Mouse (Mus musculus) frontal cortex, postnatal 14 days (tissue): Measurements from ENCODE around the gene Ube2j2.

Source experiments
- DNase-seq, 2 experiments: peaks; one replicate each; pipeline ENCODE4 v3.0.0; 2022; ENCODE audit warnings: low spot score in 2 of 2

Gene Ube2j2

DNA sequence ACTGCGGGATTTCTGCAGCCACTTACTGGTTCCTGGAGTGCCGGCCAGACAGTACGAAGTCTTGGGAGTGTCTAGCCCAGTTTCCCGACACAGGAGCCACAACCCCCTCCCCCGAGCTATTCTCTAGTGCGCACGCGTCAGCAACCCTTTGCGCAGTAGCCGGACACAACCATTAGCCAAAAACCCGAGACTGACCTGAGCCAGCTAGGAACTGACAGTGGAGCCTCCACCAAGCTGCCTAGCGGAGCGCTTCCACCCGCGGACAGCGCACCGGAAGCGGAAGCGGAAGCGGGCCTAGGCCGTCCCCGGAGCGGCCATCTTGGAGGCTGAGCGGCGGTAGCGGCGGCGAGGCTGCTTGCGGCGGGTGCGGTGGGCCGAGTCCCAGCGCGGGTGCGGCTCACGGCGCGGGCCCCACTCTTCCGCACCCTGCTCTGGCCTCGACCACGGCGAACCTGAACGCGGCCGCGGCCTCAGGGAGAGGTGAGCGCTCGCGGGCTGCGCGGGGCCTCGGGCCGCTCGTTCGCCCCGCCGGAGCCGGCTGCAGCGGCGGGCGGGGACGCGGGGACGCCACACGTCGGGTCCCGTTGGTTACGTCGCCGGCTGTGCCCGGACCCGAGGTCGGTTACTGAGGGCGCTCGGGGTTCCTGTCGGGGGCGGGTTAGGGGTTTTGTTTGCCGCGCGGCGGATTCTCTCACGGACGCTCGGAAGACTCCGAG lies at the start of gene Ube2j2:
Gene Ube2j2 (plus strand): TSS at position 298 of the 716 bp plus-strand sequence.
- DNase-seq, result peak; percentile 91 to 93

DNA sequence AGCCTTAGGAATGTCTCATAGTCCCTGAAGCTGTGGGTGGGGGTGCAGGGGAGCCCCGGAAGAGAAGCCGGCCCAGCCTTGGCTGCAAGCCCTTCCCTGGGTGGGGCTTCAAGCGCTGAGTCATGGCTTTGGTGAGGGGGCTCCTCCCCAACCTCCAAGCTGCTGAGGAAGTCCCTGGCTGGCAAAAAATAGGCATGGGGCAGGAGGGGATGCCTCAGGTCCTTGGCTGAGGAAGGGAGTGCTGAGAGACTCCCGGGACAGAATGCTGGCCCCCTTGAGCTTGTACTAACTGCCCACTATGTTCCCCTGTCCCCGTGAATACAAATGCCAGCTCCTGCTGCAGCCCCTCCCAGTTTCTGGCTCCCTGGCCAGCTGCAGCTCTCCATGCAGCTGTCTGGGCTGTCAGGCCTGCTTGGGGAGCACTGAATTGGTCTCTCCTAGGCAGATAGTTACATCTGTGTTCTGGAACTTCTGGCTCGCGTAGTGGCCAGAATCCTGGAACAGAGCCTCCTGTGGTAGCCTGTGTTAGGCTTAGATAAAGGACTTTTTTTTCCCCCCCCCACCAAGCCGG lies 49.2 kb upstream of the Ube2j2 start:
- peak; percentile 67 for DNase-seq

DNA sequence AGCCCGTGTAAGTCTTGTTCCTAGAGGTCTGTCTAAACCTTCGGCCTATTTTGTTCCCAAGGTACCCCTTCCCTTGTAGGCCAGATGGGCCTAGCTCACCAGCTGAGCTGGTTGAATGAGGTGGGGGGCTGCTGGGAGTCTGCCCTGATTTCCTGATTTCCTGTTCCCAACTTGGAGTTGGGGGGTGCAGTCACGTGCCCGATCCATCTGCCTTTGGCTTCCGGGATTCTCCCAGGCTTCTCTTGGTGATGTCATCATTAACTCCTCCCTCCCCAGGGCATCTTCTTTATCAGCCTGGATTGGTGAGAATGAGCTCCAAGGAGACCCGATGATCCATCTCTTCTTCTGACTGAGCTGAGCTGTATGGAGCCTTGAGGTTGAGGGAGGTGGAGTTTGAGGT lies 48.4 kb upstream of the Ube2j2 start:
- DNase-seq, result peak; percentile 74 to 77

DNA sequence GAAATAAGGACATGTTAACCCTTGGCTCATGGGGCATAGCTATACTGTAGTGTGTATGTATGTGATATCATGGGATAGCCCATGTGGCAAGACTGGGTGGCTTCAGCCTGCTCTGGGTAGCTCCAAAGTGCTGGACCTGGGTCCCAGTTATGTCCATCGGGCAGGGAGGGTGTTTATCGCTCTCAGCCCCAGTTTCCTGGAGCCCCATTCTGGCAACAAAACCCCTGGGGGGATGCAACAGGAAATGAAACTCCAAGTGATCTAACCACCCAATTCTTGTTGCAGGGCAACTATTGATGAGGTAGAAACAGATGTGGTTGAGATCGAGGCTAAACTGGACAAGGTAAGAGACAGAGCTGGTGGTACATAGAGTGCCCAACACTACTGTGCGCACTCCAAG lies 47.8 kb upstream of the Ube2j2 start:
- peak in 1 of 2 experiments; percentile 3 for DNase-seq

DNA sequence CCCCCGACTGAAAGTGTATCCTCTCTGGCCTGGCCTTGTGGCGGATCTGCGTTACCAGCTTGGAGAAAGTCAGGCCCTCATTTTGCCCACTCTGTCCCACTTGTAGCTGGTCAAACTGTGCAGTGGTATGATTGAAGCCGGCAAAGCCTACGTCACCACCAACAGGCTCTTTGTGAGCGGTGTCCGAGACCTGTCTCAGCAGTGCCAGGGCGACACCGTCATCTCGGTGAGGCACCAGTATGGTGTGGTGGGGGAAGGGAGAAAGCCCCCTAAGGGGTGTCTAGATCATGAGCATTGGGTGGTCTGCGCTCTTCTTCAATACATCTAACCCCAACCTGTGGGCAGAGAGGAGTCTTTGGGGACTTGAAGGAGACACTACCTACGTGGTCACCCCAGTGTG lies 47.2 kb upstream of the Ube2j2 start:
- DNase-seq, result peak in 1 of 2 experiments; percentile 3

DNA sequence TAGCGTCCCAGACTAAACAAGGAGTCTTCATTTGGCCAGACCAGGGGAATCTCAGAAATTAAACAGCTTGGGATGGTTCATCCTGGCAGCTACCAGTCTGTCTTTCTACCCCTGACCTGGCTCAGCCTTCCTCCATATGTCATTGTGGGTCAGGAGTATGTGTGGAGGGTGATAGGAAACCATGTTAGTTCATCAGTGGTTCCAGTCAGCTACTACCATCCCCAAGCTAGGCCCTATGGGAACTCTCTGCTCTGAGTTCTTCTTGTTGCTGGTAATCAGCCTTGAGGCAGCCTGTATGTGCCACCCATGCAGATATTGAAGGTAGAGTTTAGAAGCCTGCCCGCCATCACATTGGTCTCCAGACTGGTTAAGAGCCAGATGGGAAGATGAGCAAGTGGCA lies 45.3 kb upstream of the Ube2j2 start:
- DNase-seq, result no peak

DNA sequence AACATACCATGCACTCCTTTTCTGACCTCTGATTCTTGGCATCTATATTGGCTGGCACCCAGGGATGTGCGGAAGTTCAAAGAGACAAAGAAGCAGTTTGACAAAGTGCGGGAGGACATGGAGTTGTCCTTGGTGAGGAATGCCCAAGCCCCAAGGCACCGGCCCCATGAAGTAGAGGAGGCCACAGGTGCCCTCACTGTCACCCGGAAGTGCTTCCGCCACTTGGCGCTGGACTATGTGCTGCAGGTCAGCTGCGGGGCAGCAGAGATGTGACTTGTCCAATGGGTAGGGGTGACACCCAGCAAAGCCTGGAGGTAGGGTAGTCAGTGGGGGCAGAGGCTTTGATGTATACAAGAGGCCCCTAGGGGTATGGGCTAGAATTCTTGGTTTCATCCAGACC lies 44.3 kb upstream of the Ube2j2 start:
- DNase-seq, result peak in 1 of 2 experiments; percentile 3

DNA sequence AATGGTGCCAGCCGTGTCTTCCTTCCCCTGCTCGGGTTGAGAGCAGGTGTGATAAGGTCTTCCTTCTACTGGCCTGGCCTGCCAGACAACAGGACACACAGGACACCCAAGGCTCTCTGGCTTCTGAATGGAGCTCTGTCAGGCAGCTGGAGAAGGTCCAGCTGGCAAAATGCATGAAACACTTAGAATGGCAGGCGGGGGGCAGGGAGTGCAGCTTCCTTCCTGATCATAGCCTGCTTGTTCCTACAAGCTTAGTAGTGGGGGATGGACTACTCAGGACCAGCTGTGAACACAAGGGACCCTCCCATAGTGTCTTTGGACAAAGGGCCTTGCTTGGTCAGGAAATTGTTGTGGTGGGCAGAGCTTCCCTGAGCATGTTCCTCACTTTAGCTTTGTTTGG lies 42.4 kb upstream of the Ube2j2 start:
- peak; percentile 32 to 52 for DNase-seq

DNA sequence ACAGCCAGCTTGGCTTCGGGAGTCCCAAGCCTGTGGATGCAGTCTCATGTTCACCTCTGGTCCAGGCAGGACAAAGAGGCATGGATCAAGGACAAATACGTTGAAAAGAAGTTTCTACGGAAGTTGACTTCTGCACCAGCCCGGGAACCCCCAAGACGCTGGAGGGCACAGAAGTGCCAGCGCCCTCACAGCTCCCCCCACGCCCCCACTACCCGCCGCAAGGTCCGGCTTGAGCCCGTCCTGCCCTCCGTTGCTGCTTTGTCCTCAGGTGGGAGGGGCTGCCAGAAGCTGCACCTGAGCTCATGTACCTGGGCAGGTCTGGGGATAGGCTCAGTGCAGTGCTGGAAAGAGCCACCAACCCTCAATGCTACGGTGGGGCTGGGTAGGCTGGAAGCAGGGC lies 40.4 kb upstream of the Ube2j2 start:
- peak in 1 of 2 experiments; percentile 3 for DNase-seq

DNA sequence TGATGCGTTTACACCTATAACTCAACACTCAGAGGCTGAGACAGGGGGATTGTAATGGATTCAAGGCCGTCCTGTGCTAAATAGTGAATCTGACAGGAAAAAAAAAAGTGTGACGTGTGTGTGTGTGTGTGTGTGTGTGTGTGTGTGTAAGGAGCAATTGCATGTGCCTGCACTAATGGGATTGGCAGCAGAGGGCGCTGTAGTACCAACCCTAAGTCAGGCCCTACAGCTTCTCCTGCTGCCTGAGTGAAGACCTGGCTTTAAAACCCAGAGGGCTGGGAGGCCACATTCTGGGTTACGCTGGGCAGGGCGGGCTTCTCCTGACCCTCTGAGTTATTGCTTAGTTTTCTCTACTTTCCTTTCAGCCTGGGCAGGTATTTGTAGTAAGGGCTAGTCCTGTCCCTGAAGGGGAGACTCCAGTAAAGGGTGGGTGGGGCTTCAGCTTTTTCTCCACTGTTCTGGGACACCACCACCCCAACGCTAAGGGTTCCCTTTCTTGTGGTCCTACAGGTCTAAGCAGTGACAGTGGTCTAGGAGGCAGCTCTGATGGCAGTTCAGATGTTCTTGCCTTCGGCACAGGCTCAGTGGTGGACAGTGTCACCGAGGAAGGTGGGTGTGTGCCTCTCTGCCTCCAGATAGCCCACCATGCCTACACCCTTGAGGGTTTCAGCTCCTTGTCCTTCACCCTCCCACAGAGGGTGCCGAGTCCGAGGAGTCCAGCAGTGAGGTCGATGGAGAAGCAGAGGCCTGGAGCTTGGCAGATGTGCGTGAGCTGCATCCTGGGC lies 39.1 kb upstream of the Ube2j2 start:
- DNase-seq, result peak; percentile 8

DNA sequence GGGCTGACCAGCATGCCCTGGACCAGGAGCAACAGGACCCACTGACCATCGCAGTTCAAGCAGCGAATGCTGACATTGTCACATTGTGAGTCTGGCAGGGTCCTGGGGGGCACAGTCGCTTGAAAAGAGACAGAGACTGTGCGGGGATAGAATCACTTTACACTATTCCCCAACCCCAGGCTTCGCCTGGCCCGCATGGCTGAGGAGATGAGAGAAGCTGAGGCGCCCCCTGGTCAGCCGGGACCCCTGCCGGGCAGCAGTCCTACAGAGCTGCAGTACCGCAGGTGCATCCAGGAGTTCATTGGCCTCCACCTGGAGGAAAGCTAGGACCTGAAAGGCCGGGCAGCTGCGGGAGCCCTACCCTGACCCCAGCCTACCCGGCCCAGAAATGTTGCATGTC lies 38.0 kb upstream of the Ube2j2 start:
- DNase-seq, result no peak

DNA sequence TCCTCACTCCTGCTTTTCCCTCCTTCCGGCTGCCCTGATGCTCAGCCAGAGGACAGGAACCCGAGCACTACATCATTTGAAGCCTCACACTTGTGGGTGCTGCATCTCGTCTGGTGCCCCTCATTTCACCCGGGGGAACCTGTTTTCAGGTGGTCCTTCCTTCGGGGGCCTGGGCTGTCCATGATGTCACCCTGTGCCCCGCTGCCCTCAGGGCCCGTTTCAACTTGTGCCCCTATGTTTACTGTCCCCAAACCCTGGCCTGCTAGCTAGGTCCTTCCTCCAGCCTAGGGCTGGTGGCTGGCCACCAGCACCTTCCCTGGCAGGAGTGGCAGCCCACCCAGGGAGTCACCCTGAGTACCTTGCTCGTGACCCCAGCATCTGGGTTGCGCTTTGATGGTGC lies 37.5 kb upstream of the Ube2j2 start:
- peak; percentile 2 to 3 for DNase-seq

DNA sequence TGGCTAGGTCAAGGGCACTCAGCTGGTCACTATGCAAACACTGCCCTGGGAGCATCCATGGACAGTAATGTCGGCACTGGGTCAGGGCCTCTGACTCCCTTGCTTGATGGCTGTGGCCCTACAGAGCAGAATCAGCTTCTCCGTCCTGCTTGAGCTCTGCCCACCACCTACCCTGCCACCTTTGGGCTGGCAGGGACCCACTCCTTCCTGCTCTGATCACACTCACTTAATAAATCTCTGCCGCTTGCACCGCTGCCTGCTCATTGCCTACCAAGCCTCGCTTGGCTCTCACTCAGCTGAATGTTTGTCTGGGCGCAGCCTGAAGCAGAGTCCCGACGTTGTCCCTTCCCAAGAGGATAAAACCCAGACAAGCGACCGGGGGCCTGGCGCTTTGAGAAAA lies 36.6 kb upstream of the Ube2j2 start:
- DNase-seq, result peak in 1 of 2 experiments; percentile 2

DNA sequence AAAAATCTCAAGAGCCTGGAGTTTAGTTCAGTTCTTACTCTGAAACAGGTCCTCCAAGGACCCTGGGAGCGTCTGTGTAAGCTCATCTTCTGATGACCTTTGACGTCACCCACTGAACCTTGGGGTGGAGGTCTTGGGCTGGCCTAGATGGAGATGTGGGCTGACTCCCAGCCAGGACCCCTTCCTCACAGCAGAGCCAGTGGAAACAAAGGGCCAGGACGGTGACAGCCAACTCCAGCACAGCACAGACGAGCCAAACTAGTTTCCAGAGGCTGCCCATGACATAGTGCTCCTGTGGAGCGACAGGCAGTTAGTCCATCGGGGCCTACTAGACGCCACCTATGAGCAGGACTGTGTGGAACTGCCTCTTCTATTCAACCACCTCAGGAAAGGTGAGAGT lies 35.4 kb upstream of the Ube2j2 start:
- peak in 1 of 2 experiments; percentile 3 for DNase-seq

DNA sequence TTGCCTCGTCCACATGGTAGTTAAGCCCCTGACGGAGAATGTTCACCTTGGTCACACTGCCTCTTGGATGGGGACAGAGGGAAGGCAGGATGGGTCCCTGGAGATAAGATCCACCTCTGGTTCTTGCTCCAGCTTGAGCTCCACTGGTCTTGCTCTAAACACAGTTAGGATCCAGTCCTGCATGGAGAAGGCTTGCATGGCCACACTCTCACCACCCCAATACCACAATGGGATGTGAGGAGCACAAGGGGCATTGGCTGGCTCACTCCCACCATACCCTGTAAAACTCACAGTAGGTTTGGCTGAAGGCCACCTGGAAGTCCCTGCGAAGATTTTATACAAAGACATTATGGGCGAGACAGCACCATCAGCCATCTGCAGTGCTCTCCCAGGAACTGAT lies 34.9 kb upstream of the Ube2j2 start:
- DNase-seq, result peak in 1 of 2 experiments; percentile 4

DNA sequence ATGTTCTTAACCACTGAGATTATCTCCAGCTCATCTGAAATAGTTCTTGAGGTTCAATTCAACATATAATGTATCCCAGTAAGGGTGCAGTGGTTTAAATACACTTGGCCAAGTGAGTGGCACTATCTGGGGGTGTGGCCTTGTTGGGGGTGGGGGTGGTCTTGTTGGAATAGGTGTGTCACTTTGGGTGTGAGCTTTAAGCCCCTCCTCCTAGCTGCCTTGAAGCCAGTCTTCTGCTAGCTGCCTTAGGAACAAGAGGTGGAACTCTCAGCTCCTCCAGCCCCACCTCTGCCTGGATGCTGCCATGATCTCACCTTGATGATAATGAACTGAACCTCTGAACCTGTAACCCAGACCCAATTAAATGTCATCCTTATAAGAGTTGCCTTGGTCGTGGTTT lies 11.6 kb upstream of the Ube2j2 start:
- no peak for DNase-seq

DNA sequence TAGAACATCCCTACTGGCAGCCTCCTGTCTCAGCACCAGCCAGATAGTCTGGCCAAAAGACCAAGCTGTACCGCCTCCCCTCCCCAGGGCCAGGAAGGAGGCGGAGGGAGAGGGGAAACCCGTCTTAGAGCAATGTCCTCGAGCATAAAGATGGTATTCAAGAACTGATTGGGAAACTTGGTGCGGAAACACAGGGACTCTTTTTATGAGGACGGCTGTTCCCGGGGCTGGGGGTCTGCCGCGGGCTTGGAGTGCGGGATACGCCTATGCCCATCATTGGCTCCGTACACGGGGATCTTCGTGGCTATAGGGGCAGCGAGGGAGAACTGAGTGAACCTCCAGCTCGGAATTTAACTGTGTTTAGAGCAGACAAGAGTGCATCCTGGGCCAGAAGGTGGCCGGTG lies 580 bp upstream of the Ube2j2 start:
- peak; percentile 40 to 41 for DNase-seq

DNA sequence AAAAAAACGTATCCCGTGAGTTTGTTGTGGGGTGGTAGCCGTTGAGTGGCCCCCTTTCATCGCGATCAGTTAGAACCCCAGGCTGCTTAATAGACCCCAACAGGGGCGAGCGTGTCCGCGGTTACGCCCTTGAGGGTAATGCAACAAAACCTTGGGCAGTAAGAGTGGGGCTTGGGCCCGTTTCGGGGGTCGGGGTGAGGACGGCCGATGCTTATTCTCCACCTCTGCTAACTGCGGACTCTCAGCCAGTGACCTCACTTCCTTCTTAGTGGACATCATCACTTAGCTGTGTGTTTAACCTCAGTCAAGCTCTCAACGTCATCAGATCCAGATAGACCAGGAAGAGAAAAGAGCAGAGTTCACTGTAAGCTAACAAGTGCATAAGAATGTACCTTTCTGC lies 640 bp downstream of the Ube2j2 start:
- DNase-seq, result no peak

DNA sequence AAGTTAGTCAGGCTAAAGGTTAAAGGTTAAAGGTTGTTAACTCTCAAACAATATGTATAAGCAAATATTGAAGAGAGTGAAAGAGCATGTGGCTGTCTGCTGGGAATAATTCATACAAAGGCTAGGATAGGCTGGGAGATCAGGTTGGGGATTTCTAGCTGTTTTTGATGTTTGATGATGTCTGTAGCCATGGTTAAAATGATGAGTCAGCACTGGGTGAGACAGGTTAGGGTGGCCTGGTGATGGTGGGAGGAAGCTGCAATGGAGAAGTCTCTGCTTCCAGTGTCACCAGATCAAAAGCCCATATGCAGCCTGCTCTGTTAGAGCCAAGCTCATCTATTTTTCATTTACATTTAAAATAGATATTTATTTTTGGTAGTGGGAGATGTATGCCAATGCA lies 3.5 kb downstream of the Ube2j2 start:
- DNase-seq, result no peak

DNA sequence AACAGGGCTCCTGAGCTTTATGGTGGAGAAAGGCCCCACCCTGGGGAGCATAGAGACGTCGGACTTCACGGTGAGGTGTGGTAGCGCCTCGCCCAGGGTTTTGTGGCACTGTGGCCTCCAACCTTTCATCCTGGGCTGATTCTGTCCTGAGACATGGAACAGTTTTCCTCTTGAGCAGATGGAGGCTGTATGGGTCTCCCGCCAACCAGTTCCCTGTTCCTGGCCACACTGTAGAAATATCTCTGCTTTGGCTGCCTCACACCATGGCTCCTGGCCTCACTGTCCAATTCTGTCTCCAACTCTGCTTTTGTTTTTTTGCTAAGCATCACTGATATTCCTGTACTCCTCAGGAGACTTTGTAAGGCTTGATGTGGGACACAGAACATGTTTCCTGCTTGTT lies 11.9 kb downstream of the Ube2j2 start:
- no peak for DNase-seq

DNA sequence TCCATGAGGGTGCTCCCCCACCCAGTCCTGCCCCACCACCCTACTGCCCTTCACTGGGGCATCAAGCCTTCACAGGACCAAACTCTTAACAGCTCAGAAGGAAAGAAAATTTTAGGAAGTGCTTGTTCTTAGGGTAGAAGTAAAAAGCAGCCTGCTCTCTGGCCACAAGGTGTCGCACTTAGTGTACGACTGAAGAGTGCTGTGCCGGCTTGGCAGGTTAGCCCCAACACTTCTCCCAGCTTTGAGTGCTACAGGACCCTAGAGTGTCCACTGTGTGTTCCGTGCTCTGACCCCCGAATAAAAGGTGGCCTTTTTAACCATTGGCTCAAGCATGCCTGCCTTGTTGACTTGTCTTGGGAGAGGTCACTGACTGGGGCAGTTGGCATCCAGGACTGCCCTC lies 15.6 kb downstream of the Ube2j2 start:
- peak; percentile 47 to 67 for DNase-seq

DNA sequence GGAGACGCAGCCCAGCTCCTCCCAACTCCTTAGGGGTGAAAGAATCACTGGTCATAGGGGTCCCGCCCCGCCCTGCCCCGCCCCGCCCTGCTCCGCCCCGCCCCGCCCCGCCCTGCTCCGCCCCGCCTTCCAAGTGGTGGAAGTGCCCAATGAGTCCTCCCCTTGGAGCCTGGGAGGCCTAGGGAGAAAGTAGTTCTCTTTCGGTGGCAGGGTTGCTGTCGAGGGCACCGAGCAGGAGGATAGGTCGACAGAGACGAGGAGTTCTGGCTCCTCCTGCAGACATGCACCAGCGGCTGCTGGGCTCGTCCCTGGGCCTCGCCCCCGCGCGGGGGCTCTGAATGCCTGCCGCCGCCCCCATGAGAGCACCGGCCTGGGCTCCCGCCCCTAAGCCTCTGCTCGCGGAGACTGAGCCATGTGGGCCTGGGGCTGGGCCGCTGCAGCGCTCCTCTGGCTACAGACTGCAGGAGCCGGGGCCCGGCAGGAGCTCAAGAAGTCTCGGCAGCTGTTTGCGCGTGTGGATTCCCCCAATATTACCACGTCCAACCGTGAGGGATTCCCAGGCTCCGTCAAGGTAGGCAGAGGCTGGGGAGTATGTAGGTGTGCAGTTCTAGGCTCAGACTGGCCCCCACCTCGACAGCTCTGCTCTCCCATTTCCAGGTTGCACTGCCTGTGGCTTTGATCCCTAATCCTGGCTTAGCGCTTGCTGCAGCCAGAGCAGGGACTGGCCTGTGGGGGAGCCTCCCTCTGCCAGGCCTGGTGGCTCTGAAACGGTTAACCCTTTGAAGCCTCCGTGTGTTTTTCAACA lies 18.7 kb downstream of the Ube2j2 start, which contains the start of gene C1qtnf12:
Gene C1qtnf12 (plus strand): TSS at position 152 of the 805 bp plus-strand sequence.
- DNase-seq, result peak in 1 of 2 experiments; percentile 19
